Mouse (Mus musculus) liver, adult 2 months (tissue): ENCODE measurements around the gene Limd1.

Experiments used
- CTCF ChIP-seq: fragments of 200-500 bp; IDR thresholded peaks from 2 replicates; pipeline ENCODE4 v1.5.1; 2011; ENCODE audit warnings: low read depth, low read length, control low read depth
- POLR2A ChIP-seq: fragments of 200-500 bp; IDR thresholded peaks from 2 replicates; pipeline ENCODE4 v1.6.1; 2011; ENCODE audit warnings: low read length, control low read depth; ENCODE audit not compliant: insufficient read depth; ENCODE audit errors: extremely low read depth

DNA sequence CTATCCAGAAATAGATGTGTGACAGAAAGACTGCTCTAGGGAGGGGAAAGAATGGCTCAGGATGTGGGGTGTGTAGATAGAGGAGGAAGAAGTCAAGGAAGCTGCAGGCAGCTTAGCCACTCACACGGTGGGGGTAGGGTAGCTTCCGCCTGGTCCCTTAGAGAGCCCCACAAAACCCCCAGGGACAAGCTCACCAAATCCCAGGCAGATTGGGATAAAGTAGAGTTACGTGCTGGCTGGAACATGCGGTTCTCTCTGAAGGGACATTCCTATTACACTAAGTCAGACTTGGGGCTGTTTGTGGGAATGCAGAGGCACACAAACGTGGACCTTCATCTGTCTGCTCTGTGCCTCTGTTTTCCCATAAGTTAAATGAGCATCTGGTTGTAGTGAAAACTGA, 12.4 kb downstream of the Limd1 start:
- no peak for TF ChIP-seq POLR2A
- TF ChIP-seq CTCF, result no peak
